Mouse (Mus musculus) CD8-positive naive resting alpha-beta T cell, adult 2 months (primary cell): Measurements from ENCODE around the gene Polr3c.
"Not testable (repeated sequence)": the region's sequence is repeated elsewhere in the genome, so short reads cannot be mapped to it uniquely, and the experiment has no call there.

Source experiments
- DNase-seq, 2 experiments: peaks; one replicate each; pipeline ENCODE4 v3.0.0; 2022; ENCODE audit warnings: low read depth in 2 of 2, low spot score in 2 of 2

Gene Polr3c

GRCm38 (mm10) chr3:96708684-96709064 is 18.8 kb downstream of the Polr3c start:
- no peak for DNase-seq

- DNase-seq = peak; percentile 46 to 53
Observed at GRCm38 (mm10) chr3:96707903-96708683, 19.3 kb downstream of the Polr3c start, which contains the start of gene Nudt17. Gene Nudt17 (minus strand): TSS chr3:96708562.

- DNase-seq = no peak
Observed at GRCm38 (mm10) chr3:96706984-96707383, 20.4 kb downstream of the Polr3c start.

- no peak for DNase-seq
Observed at GRCm38 (mm10) chr3:96706217-96706616, 21.2 kb downstream of the Polr3c start.

GRCm38 (mm10) chr3:96704778-96705177 is 22.6 kb downstream of the Polr3c start:
- DNase-seq = peak in 1 of 2 experiments; percentile 21

GRCm38 (mm10) chr3:96701003-96701402 is 26.4 kb downstream of the Polr3c start:
- no peak for DNase-seq

- peak in 1 of 2 experiments; percentile 25 for DNase-seq
Observed at GRCm38 (mm10) chr3:96700376-96700775, 27.1 kb downstream of the Polr3c start.

GRCm38 (mm10) chr3:96698993-96699690 is 28.3 kb downstream of the Polr3c start:
- DNase-seq = no peak

GRCm38 (mm10) chr3:96696766-96697732 is 30.4 kb downstream of the Polr3c start:
- peak; percentile 41 to 56 for DNase-seq

GRCm38 (mm10) chr3:96696198-96696765 is 31.1 kb downstream of the Polr3c start, which contains the start of gene Pias3:
Gene Pias3 (plus strand): TSS chr3:96696384.
- peak in 1 of 2 experiments; percentile 54 for DNase-seq

GRCm38 (mm10) chr3:96693579-96693978 is 33.8 kb downstream of the Polr3c start:
- no peak for DNase-seq

GRCm38 (mm10) chr3:96692506-96692905 is 34.9 kb downstream of the Polr3c start:
- DNase-seq = no peak

- no peak for DNase-seq
Observed at GRCm38 (mm10) chr3:96690298-96690697, 37.1 kb downstream of the Polr3c start.

- DNase-seq = no peak
Observed at GRCm38 (mm10) chr3:96688854-96689253, 38.6 kb downstream of the Polr3c start.

GRCm38 (mm10) chr3:96686057-96686456 is 41.4 kb downstream of the Polr3c start:
- DNase-seq = not testable (repeated sequence)

- DNase-seq = no peak
Observed at GRCm38 (mm10) chr3:96684822-96685156, 42.6 kb downstream of the Polr3c start.

GRCm38 (mm10) chr3:96684151-96684821 is 43.1 kb downstream of the Polr3c start:
- DNase-seq = no peak

- DNase-seq = no peak
Observed at GRCm38 (mm10) chr3:96683496-96683895, 43.9 kb downstream of the Polr3c start.

GRCm38 (mm10) chr3:96680269-96680956 is 47.0 kb downstream of the Polr3c start:
- DNase-seq = no peak
